Mouse (Mus musculus) embryonic stem cell, embryonic (primary cell): ENCODE results near the gene Ptp4a2.
"Not testable (repeated sequence)": the region's sequence is repeated elsewhere in the genome, so short reads cannot be mapped to it uniquely, and the experiment has no call there.

ENCODE experiments used
- CTCF ChIA-PET, 4 experiments: fragments of 300-600 bp in 2 of 4; fragments of 350-600 bp in 2 of 4; sonication (Branson Sonifier 250); formaldehyde crosslinking; loops; one replicate each; lab custom pipeline; 2022; ENCODE audit warnings: inconsistent platforms in 2 of 4; lab: Charles Lee
- POLR2A ChIA-PET, 4 experiments: fragments of 300-600 bp in 2 of 4; fragments of 350-600 bp in 2 of 4; sonication (Branson Sonifier 250); formaldehyde crosslinking; loops; one replicate each; lab custom pipeline; 2022; ENCODE audit warnings: antibody characterized with exemption in 4 of 4, inconsistent platforms in 1 of 4; lab: Charles Lee

Ptp4a2 gene

DNA sequence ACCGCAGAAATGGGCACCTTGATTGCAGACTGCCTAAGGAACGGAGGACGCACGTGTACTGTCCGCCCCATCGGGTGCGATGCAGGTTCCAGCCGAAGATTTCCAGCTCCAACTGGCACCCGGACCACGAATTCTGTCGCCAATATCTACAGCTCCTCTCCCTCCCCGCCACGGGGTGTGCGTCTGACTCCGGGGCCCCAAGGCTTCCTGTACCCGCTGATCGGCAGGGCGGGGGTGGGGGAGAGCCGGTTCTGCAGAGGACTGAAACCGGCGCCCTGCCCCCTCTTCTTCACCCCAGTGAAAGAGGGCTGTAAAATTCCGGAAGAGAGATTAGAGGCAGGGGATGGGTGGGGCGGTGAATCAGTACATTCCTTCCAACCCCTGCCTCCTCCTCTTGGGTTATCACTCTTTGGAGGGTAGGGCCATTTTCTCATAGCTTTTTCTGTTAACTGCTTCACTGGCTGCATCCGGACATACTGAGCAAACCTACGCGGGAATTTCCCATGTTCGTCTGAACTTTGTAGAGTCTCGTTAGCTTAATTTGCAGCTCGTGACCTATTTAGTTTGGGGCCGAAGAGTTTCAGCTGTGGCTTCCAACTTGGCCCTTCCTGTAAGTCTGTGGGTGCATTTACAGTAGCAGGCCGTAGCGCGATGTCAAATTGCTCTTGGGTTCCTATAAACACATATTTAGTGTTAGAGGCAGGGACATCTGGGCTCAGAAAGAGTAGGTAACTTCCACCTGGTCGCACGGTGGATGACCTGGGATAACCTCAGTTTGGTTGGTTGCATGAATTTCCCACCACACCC lies at the start of gene Ptp4a2:
Gene Ptp4a2 (plus strand): TSS at position 422 of the 807 bp plus-strand sequence.
- POLR2A ChIA-PET, result interaction anchor here (0.6 to 6.3 kb wide), 38 partner anchors 9 to 296 kb away, joined by 3 to 136 read pairs (median 4); partner anchors contain the start of genes Pef1 (in 2 of the 4), Hdac1 (in 1 of the 4), Khdrbs1 (in 1 of the 4) and Txlna (in 1 of the 4)
- CTCF ChIA-PET, result interaction anchor here in 3 of 4 experiments (0.5 to 1.7 kb wide), 7 partner anchors 9 to 577 kb away, joined by 3 to 7 read pairs (median 3); no protein-coding TSS in a partner anchor

GRCm38 (mm10) chr4:129761606-129762005 lies 49.4 kb upstream of the Ptp4a2 start:
- ChIA-PET CTCF (interaction anchor here in 2 of 4 experiments (0.6 to 0.8 kb wide), 3 partner anchors 10 to 60 kb away, joined by 3 to 6 read pairs (median 3); no protein-coding TSS in a partner anchor), POLR2A (interaction anchor here in 3 of 4 experiments (0.6 to 1.4 kb wide), 6 partner anchors 65 to 576 kb away, joined by 3 to 6 read pairs (median 4); partner anchors contain the start of gene Kpna6 (in 1 of the 3))

GRCm38 (mm10) chr4:129762496-129762895 lies 48.5 kb upstream of the Ptp4a2 start:
- ChIA-PET POLR2A (interaction anchor here in 1 of 4 experiments (0.6 kb wide), 1 partner anchor 545 kb away, joined by 3 read pairs; no protein-coding TSS in a partner anchor), CTCF (interaction anchor here in 1 of 4 experiments (0.6 kb wide), 1 partner anchor 13 kb away, joined by 7 read pairs; no protein-coding TSS in a partner anchor)

DNA sequence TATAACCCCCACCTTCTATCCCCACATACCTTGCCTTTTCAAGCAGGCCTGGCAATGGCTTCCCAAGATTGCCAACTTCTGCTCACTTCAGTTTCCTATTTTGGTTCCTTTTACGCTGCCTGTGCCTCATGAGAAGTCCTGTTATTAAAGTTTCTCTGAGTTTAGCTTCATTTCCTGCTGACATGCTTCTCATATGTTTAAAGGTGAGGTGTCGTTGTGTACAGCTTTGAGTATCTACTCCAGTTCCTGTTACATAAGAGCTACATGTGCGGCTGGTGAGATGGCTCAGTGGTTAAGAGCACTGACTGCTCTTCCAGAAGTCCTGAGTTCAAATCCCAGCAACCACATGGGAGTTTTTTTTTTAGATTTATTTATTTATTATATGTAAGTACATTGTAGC lies 45.7 kb upstream of the Ptp4a2 start:
- POLR2A ChIA-PET, result no interaction called here

GRCm38 (mm10) chr4:129767782-129768181 lies 43.2 kb upstream of the Ptp4a2 start:
- ChIA-PET CTCF (no interaction called here), POLR2A (no interaction called here)

More for the DNA sequence above, 45.7 kb upstream of the Ptp4a2 start:
- CTCF ChIA-PET, result no interaction called here

DNA sequence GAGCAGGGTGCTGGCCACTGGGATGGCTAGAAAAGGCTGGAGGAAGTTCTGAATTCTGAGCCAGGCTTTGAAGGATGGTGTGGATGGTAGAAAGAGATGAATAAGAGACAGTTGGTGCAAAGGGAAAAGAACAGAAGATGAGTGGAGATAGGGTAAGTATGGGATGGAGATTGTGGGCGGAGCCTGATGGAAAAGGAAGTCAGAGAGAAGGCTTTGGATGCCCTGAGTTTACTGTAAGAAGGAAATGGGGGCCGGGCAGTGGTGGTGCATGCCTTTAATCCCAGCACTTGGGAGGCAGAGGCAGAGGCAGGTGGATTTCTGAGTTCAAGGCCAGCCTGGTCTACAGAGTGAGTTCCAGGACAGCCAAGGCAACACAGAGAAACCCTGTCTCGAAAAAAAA lies 42.3 kb upstream of the Ptp4a2 start:
- POLR2A ChIA-PET, result not testable (repeated sequence)
- CTCF ChIA-PET, result interaction anchor here in 1 of 4 experiments (0.6 kb wide), 1 partner anchor 15 kb away, joined by 3 read pairs; no protein-coding TSS in a partner anchor

- POLR2A ChIA-PET, result no interaction called here
These were observed 40.4 kb upstream of the Ptp4a2 start for GRCm38 (mm10) chr4:129770600-129770999.

DNA sequence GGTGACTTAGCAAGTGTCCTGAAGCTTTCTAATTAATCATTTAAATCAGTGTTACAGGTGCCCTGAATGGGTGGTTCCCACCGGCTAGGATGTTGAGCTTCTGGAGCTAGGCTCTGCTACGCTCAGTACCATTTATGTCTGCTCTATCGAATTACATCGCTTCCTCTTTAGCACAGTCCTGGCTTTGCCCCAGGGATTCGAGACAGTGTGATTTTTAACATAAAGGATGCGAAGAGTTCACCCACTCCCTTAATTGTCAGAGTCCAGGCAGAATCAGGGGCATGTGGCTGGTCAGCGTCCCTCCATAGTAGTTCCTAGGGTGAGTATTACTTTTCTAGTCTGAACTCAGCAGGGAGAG lies 39.7 kb upstream of the Ptp4a2 start:
- CTCF ChIA-PET, result interaction anchor here in 1 of 4 experiments (1.2 to 1.6 kb wide), 2 partner anchors 14 to 188 kb away, joined by 3 read pairs; no protein-coding TSS in a partner anchor
- POLR2A ChIA-PET, result interaction anchor here in 2 of 4 experiments (0.6 to 1.6 kb wide), 6 partner anchors 21 to 338 kb away, joined by 3 to 8 read pairs (median 4); no protein-coding TSS in a partner anchor

More at GRCm38 (mm10) chr4:129770600-129770999, 40.4 kb upstream of the Ptp4a2 start:
- CTCF ChIA-PET, result interaction anchor here in 1 of 4 experiments (1.6 kb wide), 1 partner anchor 189 kb away, joined by 3 read pairs; no protein-coding TSS in a partner anchor

GRCm38 (mm10) chr4:129771672-129772521 lies 39.1 kb upstream of the Ptp4a2 start:
- ChIA-PET POLR2A (interaction anchor here in 2 of 4 experiments (0.6 to 1.6 kb wide), 7 partner anchors 9 to 338 kb away, joined by 3 to 8 read pairs (median 3); no protein-coding TSS in a partner anchor), CTCF (interaction anchor here in 2 of 4 experiments (0.6 to 1.6 kb wide), 4 partner anchors 9 to 187 kb away, joined by 3 to 4 read pairs (median 4); no protein-coding TSS in a partner anchor)

DNA sequence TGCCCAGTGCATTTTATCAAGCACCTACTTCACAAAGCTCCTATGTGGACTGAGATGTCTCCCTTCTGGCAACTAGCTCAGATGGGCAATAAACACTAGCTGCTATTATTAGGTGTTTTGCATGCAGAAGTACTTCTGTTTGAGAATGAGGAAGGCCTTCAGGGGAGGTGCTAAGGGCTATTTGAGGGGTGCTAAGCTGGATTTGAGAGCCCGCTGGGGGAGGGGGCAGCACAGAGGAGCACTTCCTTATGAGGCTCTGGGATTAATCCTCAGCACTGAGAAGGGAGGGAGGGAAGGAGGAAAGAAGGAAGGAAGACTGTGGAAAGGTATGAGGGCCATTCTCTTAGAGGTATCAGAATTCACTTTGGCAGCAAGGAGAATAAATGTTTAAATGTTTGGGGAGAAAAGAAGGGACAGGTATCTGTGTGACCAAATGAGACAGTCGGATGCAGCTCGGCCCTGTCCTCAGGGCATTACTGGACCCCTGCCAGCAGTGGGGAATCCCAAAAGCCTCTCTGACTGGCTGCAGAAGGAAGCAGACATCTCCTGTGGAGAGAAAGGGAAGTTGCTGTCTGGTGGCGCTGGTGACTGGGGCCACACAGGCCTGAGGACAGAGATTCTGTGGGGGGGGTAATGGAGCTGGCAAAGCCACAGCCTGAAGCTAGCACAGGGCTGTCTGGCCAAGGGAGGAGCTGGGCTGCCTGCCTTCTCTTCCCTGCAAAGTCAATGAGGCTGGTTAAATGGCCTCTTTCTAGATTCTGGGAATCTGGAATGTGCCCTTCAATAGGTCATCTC lies 28.9 kb upstream of the Ptp4a2 start:
- ChIA-PET POLR2A (interaction anchor here in 3 of 4 experiments (0.7 to 1.5 kb wide), 4 partner anchors 11 to 153 kb away, joined by 3 read pairs; no protein-coding TSS in a partner anchor), CTCF (interaction anchor here in 1 of 4 experiments (0.9 to 1.2 kb wide), 2 partner anchors 159 to 201 kb away, joined by 3 read pairs; no protein-coding TSS in a partner anchor)

GRCm38 (mm10) chr4:129782857-129783331 lies 28.1 kb upstream of the Ptp4a2 start:
- CTCF ChIA-PET, result interaction anchor here in 3 of 4 experiments (0.7 to 1.6 kb wide), 5 partner anchors 90 to 294 kb away, joined by 3 to 19 read pairs (median 7); partner anchors contain the start of gene Spocd1 (in 1 of the 3)
- POLR2A ChIA-PET, result interaction anchor here in 2 of 4 experiments (0.8 to 1.5 kb wide), 5 partner anchors 10 to 140 kb away, joined by 3 to 9 read pairs (median 3); no protein-coding TSS in a partner anchor

DNA sequence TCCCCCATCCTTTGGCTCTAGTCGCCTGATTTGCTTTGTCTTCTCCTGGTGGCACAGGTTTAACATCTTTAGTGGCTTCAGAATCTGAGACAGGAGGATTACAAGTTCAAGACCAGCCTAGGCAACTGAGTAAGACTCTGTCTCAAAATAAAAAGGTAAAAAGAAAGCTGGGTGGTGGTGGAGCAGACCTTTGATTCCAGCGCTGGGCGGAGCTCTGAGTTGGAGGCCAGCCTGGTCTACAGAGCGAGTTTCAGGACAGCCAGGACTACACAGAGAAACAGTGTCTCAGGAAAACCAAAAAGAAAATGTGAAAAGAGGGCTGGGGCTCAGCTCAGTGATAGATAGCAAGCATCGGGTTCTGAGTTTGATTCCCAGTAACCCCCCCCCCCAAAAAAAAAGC lies 27.5 kb upstream of the Ptp4a2 start:
- POLR2A ChIA-PET, result interaction anchor here in 3 of 4 experiments (0.6 to 1.6 kb wide), 10 partner anchors 10 to 182 kb away, joined by 3 to 9 read pairs (median 4); partner anchors contain the start of gene Ptp4a2 (in 1 of the 3)
- CTCF ChIA-PET, result interaction anchor here in 3 of 4 experiments (0.6 to 2.9 kb wide), 8 partner anchors 14 to 293 kb away, joined by 3 to 19 read pairs (median 6); partner anchors contain the start of gene Spocd1 (in 1 of the 3)

DNA sequence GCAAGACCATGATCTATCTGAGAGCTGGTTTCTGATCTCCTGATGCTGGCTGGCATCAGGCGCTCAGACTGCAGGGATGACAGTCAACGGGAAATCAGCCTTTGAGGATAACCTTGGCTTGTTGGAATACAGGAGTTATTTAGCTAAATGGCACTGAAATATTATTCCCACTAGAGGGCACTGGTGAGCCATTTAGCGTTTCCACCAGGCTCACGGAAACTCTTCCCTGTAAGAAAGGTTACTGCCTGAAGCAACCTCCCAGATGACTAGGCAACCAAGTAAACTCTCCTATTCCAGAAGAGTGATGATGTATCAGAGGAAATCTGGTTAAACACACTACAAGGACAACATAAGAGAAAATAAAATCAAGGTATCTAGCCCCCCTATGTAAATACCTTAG lies 25.8 kb upstream of the Ptp4a2 start:
- POLR2A ChIA-PET, result interaction anchor here in 3 of 4 experiments (0.7 to 1.8 kb wide), 11 partner anchors 9 to 143 kb away, joined by 3 to 5 read pairs (median 4); partner anchors contain the start of genes Khdrbs1 (in 1 of the 3) and Spocd1 (in 1 of the 3)
- CTCF ChIA-PET, result interaction anchor here (0.5 to 2.9 kb wide), 48 partner anchors 10 to 1093 kb away, joined by 3 to 18 read pairs (median 3); partner anchors contain the start of genes Spocd1 (in 4 of the 4) and Ptp4a2 (in 1 of the 4)

GRCm38 (mm10) chr4:129788693-129789092 lies 22.3 kb upstream of the Ptp4a2 start:
- CTCF ChIA-PET, result interaction anchor here in 2 of 4 experiments (1.2 to 1.3 kb wide), 2 partner anchors 31 to 88 kb away, joined by 3 to 5 read pairs; no protein-coding TSS in a partner anchor
- POLR2A ChIA-PET, result interaction anchor here in 2 of 4 experiments (1.0 to 15.9 kb wide), 6 partner anchors 22 to 87 kb away, joined by 3 to 136 read pairs (median 3); partner anchors contain the start of gene Ptp4a2 (in 1 of the 2)

DNA sequence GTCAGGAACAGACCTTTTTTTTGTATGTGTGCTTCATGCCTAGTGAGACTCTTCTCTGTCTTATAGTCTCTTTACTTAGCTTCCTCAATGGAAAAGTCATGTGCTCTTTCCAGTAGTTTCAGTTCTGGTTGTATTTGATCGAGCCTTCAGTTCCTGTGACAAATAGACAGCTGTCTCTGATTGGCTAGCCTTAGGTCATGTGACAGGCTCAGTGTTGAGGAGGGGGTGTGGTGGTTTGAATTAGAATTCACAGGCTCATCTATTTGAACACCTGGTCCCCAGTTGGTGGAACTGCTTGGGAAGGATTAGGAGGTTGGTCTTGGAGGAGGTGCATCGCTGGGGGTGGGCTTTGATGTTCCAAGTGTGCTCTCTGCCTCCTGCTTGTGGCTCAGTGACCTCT lies 21.4 kb upstream of the Ptp4a2 start:
- ChIA-PET CTCF (no interaction called here), POLR2A (interaction anchor here in 2 of 4 experiments (1.0 to 15.9 kb wide), 5 partner anchors 21 to 72 kb away, joined by 3 to 136 read pairs (median 5); partner anchors contain the start of gene Ptp4a2 (in 1 of the 2))

DNA sequence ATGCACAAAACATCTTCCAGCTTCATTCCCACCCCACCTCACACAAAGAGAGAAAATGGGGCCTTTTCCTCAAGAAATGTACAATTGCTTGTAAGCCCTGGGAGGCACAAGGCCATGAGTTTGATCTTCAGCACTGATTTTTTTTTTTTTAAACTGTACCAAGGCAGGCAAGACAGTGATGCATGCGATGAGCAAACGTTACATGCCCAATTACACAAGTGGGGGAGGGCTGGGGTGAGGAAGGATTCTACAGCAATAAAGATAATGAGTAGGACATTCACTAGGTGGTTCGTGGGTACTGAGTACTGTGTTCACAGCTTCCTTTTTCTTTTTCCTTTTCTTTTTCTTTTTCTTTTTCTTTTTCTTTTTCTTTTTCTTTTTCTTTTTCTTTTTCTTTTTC lies 20.5 kb upstream of the Ptp4a2 start:
- ChIA-PET POLR2A (interaction anchor here in 2 of 4 experiments (1.4 to 15.9 kb wide), 4 partner anchors 20 to 71 kb away, joined by 3 to 136 read pairs (median 5); partner anchors contain the start of gene Ptp4a2 (in 1 of the 2)), CTCF (no interaction called here)
